Mouse (Mus musculus) lung, adult 2 months (tissue): ENCODE data around the gene Ptpre. TPM values are rescaled to one million over a fixed set of nuclear protein-coding genes. Genes with fewer than 3 reads are reported as not detected.
"Not testable (repeated sequence)": the region's sequence is repeated elsewhere in the genome, so short reads cannot be mapped to it uniquely, and the experiment has no call there.

Experiments
- DNase-seq: peaks from one replicate; pipeline ENCODE4 v3.0.0; 2022
- H3K4me1 ChIP-seq: fragments of 200-500 bp; 2 replicates; pipeline ENCODE4 v1.6.1; 2011; ENCODE audit warnings: low read length; ENCODE audit not compliant: control insufficient read depth, insufficient read depth
- H3K4me3 ChIP-seq: fragments of 200-500 bp; replicated peaks from 2 replicates; pipeline ENCODE3; 2011; ENCODE audit warnings: low read depth, mild to moderate bottlenecking, control low read depth, low read length; ENCODE audit errors: extremely low read depth
- CTCF ChIP-seq: fragments of 200-500 bp; IDR thresholded peaks from 2 replicates; pipeline ENCODE4 v1.5.1; 2011; ENCODE audit warnings: mild to moderate bottlenecking, low read length, control low read depth; ENCODE audit not compliant: insufficient read depth
- POLR2A ChIP-seq: fragments of 200-500 bp; IDR thresholded peaks from 2 replicates; pipeline ENCODE4 v1.6.1; 2011; ENCODE audit warnings: low read depth, mild to moderate bottlenecking, control low read depth, low read length, borderline replicate concordance; ENCODE audit errors: extremely low read depth
- WGBS: fragments of 180-500 bp; shearing (Covaris S2); methylation state at CpG from one replicate; pipeline ENCODE4 v1.1.7; 2018; 5-methylcytosine and 5-hydroxymethylcytosine counted together
- polyA plus RNA-seq: library from polyadenylated mRNA; depleted of rRNA; stranded (reverse); fragments of >200 nt; gene quantifications from 2 replicates; pipeline ENCODE4 v1.2.3, GENCODE M21; 2012

Ptpre gene
- polyA plus RNA-seq, 1 experiment = 21.4 TPM

GRCm38 (mm10) chr7:135666314-135666713, 129.0 kb downstream of the Ptpre start:
- TF ChIP-seq POLR2A = no peak
- TF ChIP-seq CTCF = no peak
- Histone ChIP-seq H3K4me3 (no peak overlapping the region), H3K4me1 (no peaks in the 10 kb centered on the region)
- 69% methylated on average over 2 of the region's 2 CpGs for WGBS
- no peak for DNase-seq

DNA sequence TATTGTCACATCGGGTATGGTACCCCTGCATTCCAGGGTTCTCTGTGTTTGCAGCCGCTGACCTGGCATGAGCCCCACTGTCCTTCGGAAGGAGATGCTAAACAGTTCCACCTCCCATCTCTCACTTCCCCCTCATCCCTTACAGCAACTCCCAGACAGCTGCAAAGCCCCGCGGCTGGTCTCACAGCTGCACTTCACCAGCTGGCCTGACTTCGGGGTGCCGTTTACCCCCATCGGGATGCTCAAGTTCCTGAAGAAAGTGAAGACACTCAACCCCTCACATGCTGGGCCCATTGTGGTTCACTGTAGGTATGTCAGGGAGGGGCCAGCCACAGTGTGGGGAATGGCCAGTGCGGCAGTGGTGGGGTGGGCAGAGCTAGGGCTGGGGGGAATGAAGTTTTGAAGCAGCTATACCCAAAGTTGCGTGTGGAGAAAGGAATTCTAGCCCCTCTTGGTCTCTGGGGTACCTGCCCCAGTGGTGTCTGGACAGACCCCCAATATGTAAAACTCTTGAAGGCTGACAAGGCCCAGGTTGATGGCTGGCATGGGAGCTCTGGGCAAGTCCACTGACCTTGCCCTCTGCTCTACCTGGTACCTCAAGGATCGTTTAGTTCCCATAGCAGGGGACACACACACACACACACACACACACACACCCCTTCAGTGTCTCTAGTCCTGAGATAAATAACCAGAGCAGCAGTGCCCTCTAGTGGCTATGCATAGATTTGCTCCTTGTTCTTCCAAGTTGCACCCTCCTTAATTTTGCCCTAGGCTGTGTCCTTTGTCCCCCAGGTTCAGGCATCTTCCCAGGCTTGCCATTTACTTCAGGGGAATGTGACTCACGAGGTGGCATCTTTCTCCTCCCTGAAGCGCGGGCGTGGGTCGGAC, 131.8 kb downstream of the Ptpre start:
- no peak overlapping the region for H3K4me3 ChIP-seq
- no peak for DNase-seq
- no peaks in the 10 kb centered on the region for H3K4me1 ChIP-seq
- TF ChIP-seq CTCF (no peak), POLR2A (no peak)
- 39% methylated on average over 16 of the region's 16 CpGs for WGBS

DNA sequence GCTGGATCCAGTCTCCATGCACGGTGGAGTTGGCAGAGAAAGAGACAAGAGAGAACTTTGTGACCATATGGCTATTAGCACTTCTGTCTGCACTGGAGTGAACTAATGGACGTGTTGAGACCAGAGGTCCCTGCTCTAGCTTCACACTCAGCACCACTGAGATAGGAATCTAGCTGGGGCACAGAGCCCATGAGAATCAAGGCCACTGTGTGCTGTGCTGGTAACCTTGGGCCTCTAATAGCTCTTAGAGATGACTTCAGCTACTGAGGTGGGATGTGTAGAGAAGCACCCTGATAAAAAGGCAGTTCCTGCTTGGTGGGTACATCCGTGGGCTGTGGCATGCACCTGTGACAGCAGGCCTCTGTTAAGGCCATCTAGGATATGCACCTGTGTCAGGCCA, 136.3 kb downstream of the Ptpre start:
- 66% methylated on average over 3 of the region's 3 CpGs for WGBS
- no peaks in the 10 kb centered on the region for H3K4me1 ChIP-seq
- TF ChIP-seq CTCF (no peak), POLR2A (no peak)
- no peak overlapping the region for H3K4me3 ChIP-seq
- no peak for DNase-seq

DNA sequence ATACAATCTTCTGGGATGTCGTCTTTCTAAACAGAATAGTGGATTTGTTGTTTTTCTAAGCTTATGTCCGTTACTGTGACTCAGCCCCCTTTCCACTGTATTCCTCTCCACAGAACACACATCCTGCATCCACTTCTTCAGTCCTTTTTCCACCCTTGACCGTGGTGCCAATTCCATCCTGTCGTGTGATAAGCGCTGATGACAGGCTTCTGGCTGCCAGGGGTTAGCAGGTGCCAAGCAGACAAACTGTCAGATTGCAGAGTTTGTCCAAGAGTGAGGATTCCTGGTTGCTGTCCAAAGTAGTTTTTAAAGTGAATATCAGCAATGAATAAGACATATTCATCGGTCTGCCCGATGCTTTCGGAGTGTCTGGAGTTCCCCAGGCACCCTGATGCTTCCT, 139.4 kb downstream of the Ptpre start:
- 66% methylated on average over 8 of the region's 8 CpGs for WGBS
- Histone ChIP-seq H3K4me1 (no peaks in the 10 kb centered on the region), H3K4me3 (no peak overlapping the region)
- TF ChIP-seq CTCF (no peak), POLR2A (no peak)
- no peak for DNase-seq

- DNase-seq = peak; percentile 45
- Histone ChIP-seq H3K4me3 (no peak overlapping the region), H3K4me1 (no peaks in the 10 kb centered on the region)
- no peak for TF ChIP-seq POLR2A
- TF ChIP-seq CTCF = peak; percentile 76
- 60% methylated on average over 5 of the region's 5 CpGs for WGBS
These were observed 143.1 kb downstream of the Ptpre start for GRCm38 (mm10) chr7:135680334-135680733.

- DNase-seq, H3K4me3 ChIP-seq, H3K4me1 ChIP-seq: not testable (repeated sequence)
- WGBS = 49% methylated on average over 4 of the region's 4 CpGs
These were observed 146.8 kb downstream of the Ptpre start for GRCm38 (mm10) chr7:135684098-135684497.

GRCm38 (mm10) chr7:135684938-135685337, 147.7 kb downstream of the Ptpre start:
- WGBS = 84% methylated on average over 7 of the region's 7 CpGs
- TF ChIP-seq CTCF (no peak), POLR2A (no peak)
- H3K4me1 ChIP-seq = no peaks in the 10 kb centered on the region
- no peak overlapping the region for H3K4me3 ChIP-seq
- no peak for DNase-seq

DNA sequence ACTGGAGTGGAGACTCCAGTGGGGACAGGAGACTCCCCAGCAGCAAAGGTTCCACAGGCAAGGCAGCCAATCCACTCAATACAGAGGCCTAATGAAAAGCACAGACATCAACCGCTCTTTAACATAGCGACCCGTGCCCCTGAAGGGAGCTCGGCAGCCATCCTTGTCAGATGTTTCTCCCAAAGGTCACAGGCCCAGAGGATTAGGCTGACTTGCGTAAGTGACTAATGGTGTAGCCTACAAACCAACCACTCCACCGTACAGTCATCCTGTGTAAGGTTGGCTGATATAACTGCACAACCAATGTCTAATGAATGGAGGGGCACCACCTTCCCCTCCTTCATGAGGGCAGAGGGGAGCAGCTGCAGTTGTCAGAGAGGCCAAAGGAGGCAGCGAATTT, 152.1 kb downstream of the Ptpre start:
- TF ChIP-seq CTCF (no peak), POLR2A (no peak)
- Histone ChIP-seq H3K4me1 (no peaks in the 10 kb centered on the region), H3K4me3 (no peak overlapping the region)
- WGBS = 94% methylated on average over 7 of the region's 7 CpGs
- no peak for DNase-seq

DNA sequence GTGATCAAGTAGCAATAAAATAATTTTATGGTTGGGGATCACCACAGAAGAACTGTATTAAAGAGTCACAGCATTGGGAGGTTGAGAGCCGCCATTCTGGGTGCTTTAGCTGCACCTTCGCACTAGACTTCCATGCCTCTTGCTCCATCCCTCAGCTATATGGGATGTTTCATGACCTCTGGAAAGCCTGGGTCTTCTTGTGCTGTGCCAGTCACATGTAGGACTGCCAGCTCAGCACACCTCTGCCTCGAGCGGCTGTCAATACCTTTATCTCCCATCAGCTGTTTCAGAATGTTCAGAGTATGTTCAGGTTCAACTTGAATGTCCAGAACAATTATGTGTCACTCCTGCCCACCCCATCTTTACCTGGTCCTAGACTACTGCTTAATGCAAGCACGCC, 154.7 kb downstream of the Ptpre start:
- DNase-seq = no peak
- WGBS = 93% methylated on average over 5 of the region's 5 CpGs
- no peak overlapping the region for H3K4me3 ChIP-seq
- TF ChIP-seq CTCF (no peak), POLR2A (no peak)
- H3K4me1 ChIP-seq = no peaks in the 10 kb centered on the region

DNA sequence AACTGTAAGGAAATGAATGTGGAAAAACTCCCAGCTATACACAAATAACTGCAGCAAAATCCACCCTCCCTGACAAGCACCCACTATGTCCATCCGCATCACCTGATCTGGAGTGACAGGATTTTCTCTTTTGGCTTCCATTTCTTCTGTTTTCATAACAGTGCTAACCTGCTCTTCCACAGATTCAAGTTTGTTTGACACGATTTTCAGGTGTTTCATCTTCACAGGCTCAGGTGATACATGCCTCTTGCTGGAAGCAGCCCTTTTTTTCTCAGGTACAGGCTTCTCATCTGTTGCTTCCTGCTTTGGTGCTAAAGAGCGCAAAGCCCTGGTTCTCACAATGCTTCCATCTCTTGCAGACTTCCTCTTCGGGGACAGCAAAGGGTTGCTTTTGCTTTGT, 156.8 kb downstream of the Ptpre start:
- no peak for DNase-seq
- 88% methylated on average over 4 of the region's 4 CpGs for WGBS
- H3K4me1 ChIP-seq = no peaks in the 10 kb centered on the region
- H3K4me3 ChIP-seq = no peak overlapping the region
- no peak for TF ChIP-seq CTCF
- TF ChIP-seq POLR2A = no peak

GRCm38 (mm10) chr7:135694796-135695195, 157.5 kb downstream of the Ptpre start:
- no peak overlapping the region for H3K4me3 ChIP-seq
- no peak for DNase-seq
- no peak for TF ChIP-seq POLR2A
- TF ChIP-seq CTCF = no peak
- no peaks in the 10 kb centered on the region for H3K4me1 ChIP-seq
- 97% methylated on average over 5 of the region's 5 CpGs for WGBS
